9 mouse cellular contexts compared by ENCODE assay signal in genomic region chr1:184810780-184811575, GRCm38 (mm10). TPM values are rescaled to one million over a fixed set of nuclear protein-coding genes. Genes with fewer than 3 reads are reported as not detected.
DNase-seq lines count a peak whose midpoint lies in the region; ATAC-seq lines count a peak whose summit lies in the region.
"Had no signal": no experiment of that assay in that cellular context is flagged by ENCODE, and none has a peak within 500 bp of the region (broad histone marks: within the 10 kb centered on the region; RNA-seq: fewer than 3 reads in every experiment).

TSS of gene Marc1 (minus strand) at chr1:184811313.

- intact Hi-C loops in left cerebral cortex, postnatal 4 days (cut with DNase I), result no loop called here

- H3K27me3 ChIP-seq in lung, embryonic 15.5 days, result peaks cover 36% of the 10 kb centered on the region
- H3K27me3 ChIP-seq in heart, embryonic 16.5 days (ENCODE audit: control insufficient read depth, insufficient read depth, low read length), result peaks cover 22% of the 10 kb centered on the region
- peaks cover 46% of the 10 kb centered on the region for H3K27me3 ChIP-seq in limb, embryonic 10.5 days (ENCODE audit: low read depth, poor library complexity, severe bottlenecking)
- no peaks in the 10 kb centered on the region; the same call in 1 of the 2 replicates for H3K27me3 ChIP-seq in neural tube, embryonic 14.5 days (ENCODE audit: control insufficient read depth, insufficient read depth, low read length)

- peak within 1 kb of the TSS; percentile 29 for H3K4me3 ChIP-seq in lung, embryonic 15.5 days
- peak within 1 kb of the TSS; percentile 37 for H3K4me3 ChIP-seq in heart, embryonic 16.5 days (ENCODE audit: low read length)
- H3K4me3 ChIP-seq in limb, embryonic 10.5 days, result peak within 1 kb of the TSS; percentile 48
- H3K4me3 ChIP-seq in neural tube, embryonic 14.5 days (ENCODE audit: low read depth, low read length), result peak within 1 kb of the TSS; percentile 28

- H3K36me3 ChIP-seq in lung, embryonic 15.5 days, result peaks cover 10% of the 10 kb centered on the region
- H3K36me3 ChIP-seq in heart, embryonic 16.5 days (ENCODE audit: control insufficient read depth, insufficient read depth), result peaks cover 13% of the 10 kb centered on the region
- H3K36me3 ChIP-seq in limb, embryonic 10.5 days, result no peaks in the 10 kb centered on the region
- H3K36me3 ChIP-seq in neural tube, embryonic 14.5 days (ENCODE audit: control insufficient read depth, insufficient read depth, low read length), result no peaks in the 10 kb centered on the region

- H3K4me1 ChIP-seq in lung, embryonic 15.5 days, result peaks cover 8% of the 10 kb centered on the region
- peaks cover 5% of the 10 kb centered on the region; the same call in 1 of the 2 replicates for H3K4me1 ChIP-seq in heart, embryonic 16.5 days (ENCODE audit: control insufficient read depth, insufficient read depth, low read length)
- H3K4me1 ChIP-seq in limb, embryonic 10.5 days, result peaks cover 22% of the 10 kb centered on the region
- H3K4me1 ChIP-seq in neural tube, embryonic 14.5 days (ENCODE audit: control insufficient read depth, insufficient read depth, low read length), result peaks cover 6% of the 10 kb centered on the region; the same call in 1 of the 2 replicates

- WGBS in lung, embryonic 15.5 days, result 5% methylated on average over 52 of the region's 52 CpGs
- 11% methylated on average over 52 of the region's 52 CpGs for WGBS in heart, embryonic 16.5 days
- 4% methylated on average over 52 of the region's 52 CpGs for WGBS in limb, embryonic 10.5 days
- 9% methylated on average over 40 of the region's 52 CpGs for WGBS in neural tube, embryonic 14.5 days

- H3K9me3 ChIP-seq in lung, embryonic 15.5 days, result no peaks in the 10 kb centered on the region
- H3K9me3 ChIP-seq in heart, embryonic 16.5 days (replicated peaks; ENCODE audit: control insufficient read depth, low read length), result no peaks in the 10 kb centered on the region
- H3K9me3 ChIP-seq in limb, embryonic 10.5 days (replicated peaks), result no peaks in the 10 kb centered on the region
- H3K9me3 ChIP-seq in neural tube, embryonic 14.5 days (ENCODE audit: control insufficient read depth, low read length), result no peaks in the 10 kb centered on the region

- ATAC-seq in lung, embryonic 15.5 days (ENCODE audit: borderline replicate concordance, extremely low read depth, low FRiP score, low TSS enrichment), result peak; percentile 12; the same call in 1 of the 2 replicates
- ATAC-seq in heart, embryonic 16.5 days (replicated peaks; ENCODE audit: extremely low read depth, insufficient read depth, low FRiP score), result no peak
- ATAC-seq in neural tube, embryonic 14.5 days (ENCODE audit: low read depth), result 0 out of 2 replicates have a peak, but pooled peaks have one; percentile 44

- H3K4me2 ChIP-seq in lung, embryonic 15.5 days, result peak within 1 kb of the TSS; percentile 58
- H3K4me2 ChIP-seq in heart, embryonic 16.5 days (ENCODE audit: low read depth, low read length), result peak within 1 kb of the TSS; percentile 57
- peak within 1 kb of the TSS; percentile 56 for H3K4me2 ChIP-seq in neural tube, embryonic 14.5 days (ENCODE audit: low read depth, low read length)

- 0 out of 2 replicates have a peak within 1 kb of the TSS, but pooled peaks have one; percentile 11 for H3K9ac ChIP-seq in lung, embryonic 15.5 days
- peak within 1 kb of the TSS; percentile 47; the same call in 1 of the 2 replicates for H3K9ac ChIP-seq in heart, embryonic 16.5 days (ENCODE audit: low read length)
- peak within 1 kb of the TSS; percentile 41; the same call in 1 of the 2 replicates for H3K9ac ChIP-seq in neural tube, embryonic 14.5 days (replicated peaks; ENCODE audit: low read depth, low read length)

- no peak for DNase-seq in lung, postnatal 4 days
- DNase-seq in limb, embryonic 10.5 days (ENCODE audit: low spot score), result peak; percentile 37
- DNase-seq in cerebellum, adult 11 months, result no peak
- no peak for DNase-seq in left cerebral cortex, postnatal 4 days
- no peak for DNase-seq in right cerebral cortex, postnatal 14 days

- no peak within 1 kb of the TSS for H3K27ac ChIP-seq in lung, embryonic 15.5 days
- H3K27ac ChIP-seq in heart, embryonic 16.5 days (ENCODE audit: low read length), result no peak within 1 kb of the TSS
- no peak within 1 kb of the TSS for H3K27ac ChIP-seq in limb, embryonic 10.5 days
- no peak within 1 kb of the TSS for H3K27ac ChIP-seq in neural tube, embryonic 14.5 days (ENCODE audit: low read depth, low read length)
- H3K27ac ChIP-seq: macrophage had no signal

RNA-seq across cellular contexts. Expression of gene Marc1, which starts in this region (rescaled TPM):
- polyA plus RNA-seq in lung, embryonic 15.5 days (2015; fragmentation: Nextera tagmentation; extraction: Ambion mirVana), result 0.11 and 0.23 TPM in 2 replicates
- polyA plus RNA-seq in heart, embryonic 16.5 days (2015; fragmentation: Nextera tagmentation; extraction: Ambion mirVana), result 0.29 TPM in 1 of 2 replicates, not detected in the other
- polyA plus RNA-seq in limb, embryonic 10.5 days (2016; fragmentation: Nextera tagmentation; extraction: Ambion mirVana), result 0.15 and 0.24 TPM in 2 replicates
- polyA plus RNA-seq in neural tube, embryonic 14.5 days (2014; fragmentation: Nextera tagmentation; extraction: Ambion mirVana), result 0.21 TPM in 1 of 2 replicates, not detected in the other
- under 1 TPM in 1 of 2 experiments, not detected in 1; 0.28 TPM for total RNA-seq in left cerebral cortex, postnatal 4 days (2021)
- polyA plus RNA-seq: macrophage had no signal

Comparison
In these comparisons a context has a peak if more than half of its experiments do, and no peak if none do; other contexts are left out.
1. Peak in ATAC-seq, H3K4me3 ChIP-seq, H3K9ac ChIP-seq and H3K4me2 ChIP-seq in lung, embryonic 15.5 days; RNA of the gene not detected or under 1 TPM.
2. Peak in DNase-seq and H3K4me3 ChIP-seq in limb, embryonic 10.5 days; RNA of the gene not detected or under 1 TPM.
3. Peak in ATAC-seq, H3K4me3 ChIP-seq, H3K9ac ChIP-seq and H3K4me2 ChIP-seq in neural tube, embryonic 14.5 days; RNA of the gene not detected or under 1 TPM.